Mouse (Mus musculus) bone marrow macrophage, adult 2 months (primary cell): ENCODE results near the gene Gm48552.

Experiments used
- CTCF ChIP-seq: IDR thresholded peaks from 2 replicates; pipeline ENCODE4 v1.5.1; 2012; ENCODE audit warnings: low read depth, mild to moderate bottlenecking, low read length, moderate library complexity
- POLR2A ChIP-seq: IDR thresholded peaks from 2 replicates; pipeline ENCODE4 v1.6.1; 2012; ENCODE audit warnings: mild to moderate bottlenecking, low read depth, low read length, borderline replicate concordance

- TF ChIP-seq CTCF: no peak
- no peak for TF ChIP-seq POLR2A
Observed at GRCm38 (mm10) chr10:81424246-81425051, 35.6 kb downstream of the Gm48552 start.
